Mouse (Mus musculus): ENCODE results near the gene Hps4.

DNA sequence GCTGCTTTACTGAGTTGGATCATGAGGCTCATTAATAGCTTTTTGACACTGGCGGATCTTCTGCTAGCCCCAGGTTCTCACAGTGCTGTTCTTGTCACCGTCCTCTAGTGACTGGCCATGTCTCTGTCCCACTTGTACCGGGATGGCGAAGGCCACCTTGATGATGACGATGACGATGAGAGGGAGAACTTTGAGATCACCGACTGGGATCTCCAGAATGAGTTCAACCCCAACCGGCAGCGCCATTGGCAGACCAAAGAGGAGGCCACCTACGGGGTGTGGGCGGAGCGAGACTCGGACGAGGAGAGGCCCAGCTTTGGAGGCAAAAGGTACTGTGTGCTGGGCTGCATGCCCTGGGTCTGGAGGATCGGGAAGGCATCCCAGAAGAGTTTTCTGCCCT lies 15.0 kb upstream of the Hps4 start:
- TF ChIP-seq CTCF (IDR thresholded peaks at IDR 0.05; ENCODE audit: low read depth) (no peak), EP300 (IDR thresholded peaks at IDR 0.05; ENCODE audit: low read depth) (no peak)
